ENCODE assay signal across 8 mouse cellular contexts in genomic region chr1:136139990-136140640, GRCm38 (mm10). TPM values are rescaled to one million over a fixed set of nuclear protein-coding genes. Genes with fewer than 3 reads are reported as not detected.
DNase-seq lines count a peak whose midpoint lies in the region; ATAC-seq and TF ChIP-seq lines count a peak whose summit lies in the region.

No protein-coding gene starts in this region.

- TF ChIP-seq CTCF in ES-Bruce4 (IDR thresholded peaks at IDR 0.05; ENCODE audit: low read depth, low read length), result no peak

- H3K9ac ChIP-seq in ES-Bruce4 (ENCODE audit: low read depth, poor library complexity, severe bottlenecking), result peak overlapping the region; percentile 50
- peak overlapping the region; percentile 79 for H3K9ac ChIP-seq in forebrain, embryonic 13.5 days
- peak overlapping the region; percentile 50 for H3K9ac ChIP-seq in neural tube, embryonic 15.5 days (replicated peaks)

- peak; percentile 73 for TF ChIP-seq POLR2A in ES-Bruce4 (IDR thresholded peaks at IDR 0.05; ENCODE audit: insufficient read depth, low read length)

- no peaks in the 10 kb centered on the region for H3K9me3 ChIP-seq in ES-Bruce4 (replicated peaks; ENCODE audit: control insufficient read depth, insufficient read depth, low read length, poor library complexity, severe bottlenecking)
- no peaks in the 10 kb centered on the region for H3K9me3 ChIP-seq in forebrain, embryonic 13.5 days (replicated peaks)
- H3K9me3 ChIP-seq in neural tube, embryonic 15.5 days (replicated peaks), result no peaks in the 10 kb centered on the region

- no peak overlapping the region for H3K27ac ChIP-seq in ES-Bruce4 (ENCODE audit: insufficient read depth, low read length)
- H3K27ac ChIP-seq in forebrain, embryonic 13.5 days, result peak overlapping the region; percentile 69
- peak overlapping the region; percentile 78 for H3K27ac ChIP-seq in neural tube, embryonic 15.5 days (replicated peaks)

- no peaks in the 10 kb centered on the region for H3K36me3 ChIP-seq in ES-Bruce4 (ENCODE audit: control insufficient read depth, insufficient read depth, low read length, poor library complexity, severe bottlenecking)
- H3K36me3 ChIP-seq in forebrain, embryonic 13.5 days (ENCODE audit: poor library complexity, severe bottlenecking), result peaks cover 9% of the 10 kb centered on the region
- H3K36me3 ChIP-seq in neural tube, embryonic 15.5 days, result peaks cover 6% of the 10 kb centered on the region; the same call in 1 of the 2 replicates

- H3K4me3 ChIP-seq in ES-Bruce4 (ENCODE audit: low read depth, low read length), result peak overlapping the region; percentile 88
- H3K4me3 ChIP-seq in forebrain, embryonic 13.5 days, result peak overlapping the region; percentile 49
- H3K4me3 ChIP-seq in neural tube, embryonic 15.5 days (replicated peaks), result peak overlapping the region; percentile 37

- intact Hi-C loops in heart, postnatal 14 days (cut with DNase I), result no loop called here

- H3K4me1 ChIP-seq in ES-Bruce4 (ENCODE audit: control insufficient read depth, insufficient read depth, low read length), result peaks cover 15% of the 10 kb centered on the region
- peaks cover 93% of the 10 kb centered on the region for H3K4me1 ChIP-seq in forebrain, embryonic 13.5 days
- H3K4me1 ChIP-seq in neural tube, embryonic 15.5 days, result peaks cover 89% of the 10 kb centered on the region

- 0 out of 2 replicates have a peak, but pooled peaks have one; percentile 13 for TF ChIP-seq EP300 in ES-Bruce4 (IDR thresholded peaks at IDR 0.05; ENCODE audit: insufficient read depth, low read depth, low read length)

- 1% methylated on average over 32 of the region's 32 CpGs for WGBS in forebrain, embryonic 13.5 days
- WGBS in large intestine, adult 2 months, result 3% methylated on average over 32 of the region's 32 CpGs
- 2% methylated on average over 32 of the region's 32 CpGs for WGBS in neural tube, embryonic 15.5 days

- no peaks in the 10 kb centered on the region for H3K27me3 ChIP-seq in ES-Bruce4 (ENCODE audit: control insufficient read depth, insufficient read depth, low read length, poor library complexity, severe bottlenecking)
- no peaks in the 10 kb centered on the region for H3K27me3 ChIP-seq in forebrain, embryonic 13.5 days
- H3K27me3 ChIP-seq in neural tube, embryonic 15.5 days (replicated peaks), result no peaks in the 10 kb centered on the region

- peak overlapping the region; percentile 87 for H3K4me2 ChIP-seq in forebrain, embryonic 13.5 days
- peak overlapping the region; percentile 79 for H3K4me2 ChIP-seq in neural tube, embryonic 15.5 days

- peak; percentile 83 for ATAC-seq in cerebellum, adult (ENCODE audit: insufficient number of reproducible peaks, low FRiP score, low TSS enrichment)
- peak; percentile 52 for ATAC-seq in forebrain, embryonic 13.5 days
- ATAC-seq in neural tube, embryonic 15.5 days (ENCODE audit: low FRiP score), result peak; percentile 34

- DNase-seq in heart, postnatal 14 days, result peak; percentile 63 to 66
- DNase-seq in large intestine, adult 2 months (ENCODE audit: low read depth, low spot score), result peak; percentile 78
- DNase-seq in lung, adult 18-20 months, result peak; percentile 81 to 83
- peak; percentile 67 for DNase-seq in testis, postnatal 14 days (ENCODE audit: low spot score)

RNA-seq across cellular contexts. Expression of gene Kif21b, which starts 8.9 kb away (rescaled TPM):
- 16.0 and 19.2 TPM in 2 replicates for polyA plus RNA-seq in ES-Bruce4 (2011; ENCODE audit: insufficient read depth, insufficient read length, low read depth, missing spikeins)
- polyA plus RNA-seq in forebrain, embryonic 13.5 days (2015; fragmentation: Nextera tagmentation; extraction: Ambion mirVana), result 43.4 and 45.5 TPM in 2 replicates
- total RNA-seq in heart, postnatal 14 days (2021), result 1 to 10 TPM; 1.2 to 4.3 TPM
- polyA plus RNA-seq in large intestine, adult 2 months (2012; rRNA removed), result 13.6 and 22.5 TPM in 2 replicates
- 32.3 and 37.1 TPM in 2 replicates for polyA plus RNA-seq in neural tube, embryonic 15.5 days (2015; fragmentation: Nextera tagmentation; extraction: Ambion mirVana)

Comparison
In these comparisons a context has a peak if more than half of its experiments do, and no peak if none do; other contexts are left out.
1. H3K4me3 ChIP-seq: peak in every context shown above with its lines; median percentile 88 in ES-Bruce4; 49 in forebrain, embryonic 13.5 days; 37 in neural tube, embryonic 15.5 days.